Mouse (Mus musculus) intestine, postnatal 0 days (tissue): ENCODE data around the gene Ctdspl2. TPM values are rescaled to one million over a fixed set of nuclear protein-coding genes. Genes with fewer than 3 reads are reported as not detected.
A peak's percentile ranks its signal among the peaks of the same experiment; 100 is the strongest.

ENCODE experiments used
- ATAC-seq: fragments of 200-750 bp; cut with Nextera tagmentation; 2 replicates; pipeline ENCODE4 v1.8.0; 2017; ENCODE audit warnings: mild to moderate bottlenecking, moderate TSS enrichment, moderate library complexity
- H3K27ac ChIP-seq: fragments of 300-500 bp; sonication (generic); 2 replicates; pipeline ENCODE4 v1.5.1; 2014; ENCODE audit warnings: mild to moderate bottlenecking, low read depth, low read length, moderate library complexity
- H3K27me3 ChIP-seq: fragments of 300-500 bp; sonication (generic); replicated peaks from 2 replicates; pipeline ENCODE4 v1.6.1; 2014; ENCODE audit warnings: low read length, mixed read lengths; ENCODE audit not compliant: control insufficient read depth, insufficient read depth
- H3K36me3 ChIP-seq: fragments of 300-500 bp; sonication (generic); 2 replicates; pipeline ENCODE4 v1.6.1; 2014; ENCODE audit warnings: mild to moderate bottlenecking, moderate library complexity; ENCODE audit not compliant: control insufficient read depth, insufficient read depth
- H3K4me1 ChIP-seq: fragments of 300-500 bp; sonication (generic); replicated peaks from 2 replicates; pipeline ENCODE4 v1.6.1; 2014; ENCODE audit warnings: antibody characterized with exemption, low read length, mixed read lengths; ENCODE audit not compliant: control insufficient read depth, insufficient read depth
- H3K4me2 ChIP-seq: fragments of 300-500 bp; sonication (generic); replicated peaks from 2 replicates; pipeline ENCODE4 v1.6.1; 2014; ENCODE audit warnings: low read depth, mild to moderate bottlenecking, moderate library complexity
- H3K4me3 ChIP-seq: fragments of 300-500 bp; sonication (generic); 2 replicates; pipeline ENCODE4 v1.5.1; 2014; ENCODE audit warnings: low read depth, low read length
- H3K9ac ChIP-seq: fragments of 300-500 bp; sonication (generic); 2 replicates; pipeline ENCODE4 v1.6.1; 2014; ENCODE audit warnings: mild to moderate bottlenecking, low read depth, low read length
- H3K9me3 ChIP-seq: fragments of 300-500 bp; sonication (generic); 2 replicates; pipeline ENCODE4 v1.6.1; 2016; ENCODE audit warnings: mixed run types; ENCODE audit not compliant: control insufficient read depth
- CTCF ChIP-seq: sonication (generic); IDR thresholded peaks from 2 replicates; pipeline ENCODE4 v1.5.1; 2016; ENCODE audit warnings: low read depth, mild to moderate bottlenecking, control low read depth, antibody characterized with exemption, moderate library complexity
- WGBS: fragments of 180-500 bp; shearing (Covaris S2); extraction: QIAGEN DNeasy Blood & Tissue Kit; methylation state at CpG from one replicate; pipeline ENCODE4 v1.1.7; 2014; 5-methylcytosine and 5-hydroxymethylcytosine counted together
- polyA plus RNA-seq: library from polyadenylated mRNA; unstranded; fragments of >200 nt; fragmentation: Nextera tagmentation; extraction: Ambion mirVana; gene quantifications from 2 replicates; pipeline ENCODE4 v1.2.1, GENCODE M21; 2015

Gene Ctdspl2
- polyA plus RNA-seq, 1 experiment from 2014 or later: 16.8 TPM

DNA sequence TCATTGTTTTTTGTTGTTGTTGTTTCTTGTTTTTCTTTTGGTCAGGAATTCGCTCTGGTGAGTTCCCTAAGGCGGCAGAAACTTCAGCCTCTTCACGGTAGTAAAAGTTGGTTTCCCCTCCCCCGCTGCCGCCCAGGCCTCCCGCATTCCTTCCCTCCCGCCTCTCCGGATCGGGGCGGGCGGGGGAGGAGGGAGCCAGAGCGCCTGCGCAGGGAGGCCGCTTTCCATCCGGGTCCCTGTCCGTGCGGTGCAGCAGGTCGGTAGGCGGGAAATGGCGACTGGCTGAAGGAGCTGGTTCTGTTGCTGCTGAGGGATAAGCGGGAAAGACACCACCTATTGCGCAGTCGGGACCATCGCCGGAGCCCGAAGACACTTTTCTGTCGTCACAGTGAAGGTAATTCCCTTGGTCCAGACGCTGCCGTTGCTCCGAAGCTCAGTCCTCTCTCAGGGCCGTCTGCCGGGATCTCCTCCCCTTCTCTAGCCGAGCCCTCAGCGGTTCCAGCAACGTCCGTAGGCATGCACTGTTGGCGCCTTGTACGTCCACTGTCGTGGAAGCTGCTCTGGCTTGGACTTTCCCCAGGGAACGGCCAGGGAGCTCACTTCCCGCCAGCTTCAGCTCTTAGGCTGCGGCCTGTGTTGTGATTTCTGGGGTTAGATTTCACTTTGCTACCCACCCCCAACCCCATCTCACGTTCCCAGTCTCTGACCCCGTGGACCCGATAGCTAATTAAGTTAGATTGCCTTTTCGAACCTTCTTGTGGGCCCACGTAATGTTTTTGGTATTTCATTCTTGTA, 620 bp downstream of the Ctdspl2 start:
- Histone ChIP-seq H3K27ac (peak overlapping the region; percentile 95), H3K9me3 (no peaks in the 10 kb centered on the region), H3K4me3 (peak overlapping the region; percentile 77), H3K9ac (peak overlapping the region; percentile 77), H3K36me3 (peaks cover 5% of the 10 kb centered on the region; the same call in 1 of the 2 replicates), H3K27me3 (no peaks in the 10 kb centered on the region), H3K4me2 (peak overlapping the region; percentile 79), H3K4me1 (0 out of 2 replicates have a peak, but pooled peaks cover 2% of the 10 kb centered on the region)
- no peak for TF ChIP-seq CTCF
- ATAC-seq: peak; percentile 97
- 0% methylated on average over 47 of the region's 47 CpGs for WGBS

DNA sequence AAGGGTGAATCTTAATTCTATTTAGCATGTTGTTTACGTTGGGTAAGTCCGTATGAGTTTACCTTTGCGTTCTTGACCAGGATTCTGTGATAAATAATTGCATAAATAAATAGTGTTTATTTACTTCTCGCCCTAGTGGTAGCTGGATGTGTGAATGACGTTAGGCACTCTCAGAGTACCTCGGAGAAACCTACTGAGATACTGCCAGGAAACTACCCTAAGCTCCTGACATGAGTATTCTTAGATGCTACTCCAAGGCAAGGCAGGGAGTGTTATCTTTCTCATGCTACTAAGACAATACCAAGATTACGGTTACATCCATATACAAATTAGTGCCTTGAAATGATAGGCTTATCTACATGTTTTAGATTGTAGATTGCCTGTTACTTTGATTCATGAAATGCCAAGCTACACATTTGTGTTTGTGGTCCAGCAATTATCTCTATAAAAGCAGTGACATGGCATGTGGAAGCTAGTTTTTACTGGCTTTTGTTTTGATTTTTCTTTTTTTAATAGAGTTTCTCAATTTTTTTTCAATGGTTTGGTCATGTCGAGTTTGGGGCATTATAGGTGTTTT, 1.5 kb downstream of the Ctdspl2 start:
- TF ChIP-seq CTCF: no peak
- Histone ChIP-seq H3K36me3 (peaks cover 10% of the 10 kb centered on the region; the same call in 1 of the 2 replicates), H3K9me3 (no peaks in the 10 kb centered on the region), H3K4me2 (peak overlapping the region; percentile 79), H3K27ac (peak overlapping the region; percentile 95; the same call in 1 of the 2 replicates), H3K27me3 (no peaks in the 10 kb centered on the region), H3K4me3 (peak overlapping the region; percentile 77), H3K9ac (peak overlapping the region; percentile 77), H3K4me1 (0 out of 2 replicates have a peak, but pooled peaks cover 2% of the 10 kb centered on the region)
- WGBS: 4% methylated on average over 8 of the region's 8 CpGs
- ATAC-seq: no peak

DNA sequence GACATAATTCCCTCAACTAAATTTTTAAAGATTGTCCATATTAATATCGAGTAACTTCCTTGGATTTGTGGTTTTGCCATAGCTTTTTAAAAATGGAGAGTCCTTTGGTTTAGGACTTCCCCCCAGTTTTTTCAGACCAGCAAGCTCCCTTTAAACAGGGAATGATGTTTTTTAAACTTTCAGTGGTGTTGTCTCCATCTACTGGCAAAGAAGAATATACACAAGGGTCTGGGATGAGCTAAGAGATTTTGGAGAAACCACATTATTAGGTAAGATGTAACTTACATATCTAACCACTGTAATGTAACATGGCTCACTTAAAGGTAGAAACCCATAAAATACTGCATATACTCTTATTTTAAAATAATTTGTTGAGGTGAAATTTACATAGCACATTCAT, 39.9 kb downstream of the Ctdspl2 start:
- Histone ChIP-seq H3K36me3 (peaks cover 40% of the 10 kb centered on the region), H3K9ac (no peak overlapping the region), H3K27ac (no peak overlapping the region), H3K9me3 (no peaks in the 10 kb centered on the region), H3K4me2 (no peak overlapping the region), H3K27me3 (no peaks in the 10 kb centered on the region), H3K4me3 (no peak overlapping the region), H3K4me1 (no peaks in the 10 kb centered on the region)
- TF ChIP-seq CTCF: peak; percentile 61
- WGBS: 85% methylated on average over 1 of the region's 1 CpGs
- ATAC-seq: no peak

DNA sequence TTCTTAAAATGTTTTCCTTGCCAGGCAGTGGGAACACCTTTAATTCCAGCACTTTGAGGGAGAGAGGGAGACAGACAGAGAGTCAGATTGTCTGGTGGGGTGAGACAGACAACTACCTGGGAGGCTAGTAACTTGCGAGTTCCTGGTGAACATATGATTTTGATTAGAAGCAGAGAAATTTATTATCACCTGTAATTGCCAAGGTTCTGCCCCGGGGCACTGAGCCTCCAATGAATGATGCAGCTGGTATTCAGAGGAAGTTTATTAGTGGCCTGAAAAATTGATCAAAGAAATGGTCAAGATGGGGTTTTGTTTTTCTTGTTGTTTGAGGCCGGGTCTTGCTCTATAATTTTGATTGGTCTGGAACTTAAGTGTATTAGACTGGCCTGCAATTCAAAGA, 53.0 kb downstream of the Ctdspl2 start:
- 93% methylated on average over 3 of the region's 3 CpGs for WGBS
- H3K27ac ChIP-seq: no peak overlapping the region
- H3K9ac ChIP-seq: no peak overlapping the region
- H3K27me3 ChIP-seq: no peaks in the 10 kb centered on the region
- ATAC-seq: no peak
- peaks cover 30% of the 10 kb centered on the region for H3K36me3 ChIP-seq
- no peak overlapping the region for H3K4me3 ChIP-seq
- TF ChIP-seq CTCF: no peak
- no peak overlapping the region for H3K4me2 ChIP-seq
- no peaks in the 10 kb centered on the region for H3K4me1 ChIP-seq
- no peaks in the 10 kb centered on the region for H3K9me3 ChIP-seq

DNA sequence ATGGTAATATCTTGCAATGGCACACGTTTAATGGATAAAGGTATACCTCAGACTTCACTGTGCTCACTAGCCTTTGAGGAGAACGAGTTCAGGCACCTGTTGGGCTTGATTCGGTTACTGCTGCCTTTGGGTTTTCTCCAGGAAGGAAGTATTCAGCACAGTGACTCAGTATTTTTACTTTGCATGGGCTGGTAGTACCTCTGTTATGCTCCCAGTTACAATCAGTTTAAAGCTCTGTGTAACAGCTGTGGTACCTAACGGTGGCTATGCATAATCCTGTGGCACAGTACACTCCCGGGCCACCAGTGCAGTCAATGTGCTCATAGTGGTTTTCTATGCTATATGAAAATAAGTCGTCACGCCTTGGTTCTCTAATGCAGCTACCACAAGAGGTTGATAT, 55.6 kb downstream of the Ctdspl2 start:
- WGBS: 89% methylated on average over 7 of the region's 7 CpGs
- no peak overlapping the region for H3K4me3 ChIP-seq

DNA sequence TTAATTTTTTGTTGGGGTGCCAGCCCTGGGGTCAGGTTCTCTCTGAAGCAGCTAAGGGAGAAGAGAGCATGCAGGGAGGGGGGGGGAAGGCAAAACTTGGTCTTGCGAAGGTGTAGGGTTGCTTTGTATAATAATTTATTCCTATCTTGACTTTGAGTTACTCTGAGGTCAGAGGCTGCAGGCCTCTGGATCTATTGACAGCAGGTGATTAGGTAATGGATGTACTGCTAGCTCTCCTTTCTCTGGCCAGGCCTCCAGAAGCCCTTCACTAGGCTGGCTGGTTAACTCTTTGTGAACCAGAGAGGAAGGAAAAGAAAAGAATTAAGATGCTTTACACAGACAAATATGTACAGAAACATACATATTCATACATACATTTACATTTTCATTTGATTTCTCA, 62.9 kb downstream of the Ctdspl2 start:
- no peaks in the 10 kb centered on the region for H3K4me1 ChIP-seq
- H3K9ac ChIP-seq: no peak overlapping the region
- no peaks in the 10 kb centered on the region for H3K9me3 ChIP-seq
- WGBS: 33% methylated on average over 1 of the region's 1 CpGs
- TF ChIP-seq CTCF: no peak
- no peak for ATAC-seq
- no peaks in the 10 kb centered on the region for H3K27me3 ChIP-seq
- H3K4me3 ChIP-seq: no peak overlapping the region
- no peak overlapping the region for H3K27ac ChIP-seq
- no peak overlapping the region for H3K4me2 ChIP-seq
- H3K36me3 ChIP-seq: peaks cover 4% of the 10 kb centered on the region; the same call in 1 of the 2 replicates

More for the DNA sequence above, 55.6 kb downstream of the Ctdspl2 start:
- ATAC-seq: no peak
- Histone ChIP-seq H3K4me2 (no peak overlapping the region), H3K9ac (no peak overlapping the region), H3K27ac (no peak overlapping the region), H3K9me3 (no peaks in the 10 kb centered on the region), H3K27me3 (no peaks in the 10 kb centered on the region), H3K36me3 (peaks cover 30% of the 10 kb centered on the region), H3K4me1 (no peaks in the 10 kb centered on the region)
- TF ChIP-seq CTCF: no peak
